Mouse (Mus musculus) layer of hippocampus, postnatal 25 days (tissue): ENCODE data around the gene Qrfpr. TPM values are rescaled to one million over a fixed set of nuclear protein-coding genes. Genes with fewer than 3 reads are reported as not detected.

Experiments
- DNase-seq, 2 experiments: peaks; one replicate each; pipeline ENCODE4 v3.0.0; 2022; ENCODE audit warnings: mixed read lengths in 2 of 2, low spot score in 1 of 2; ENCODE audit errors: extremely low spot score in 1 of 2
- total RNA-seq, 2 experiments: library from RNA; stranded (reverse); gene quantifications; 2 replicates each; pipeline ENCODE4 v1.2.3; 2021

Gene Qrfpr
- total RNA-seq, 2 experiments from 2014 or later, result 0.77 to 1.3 TPM

DNA sequence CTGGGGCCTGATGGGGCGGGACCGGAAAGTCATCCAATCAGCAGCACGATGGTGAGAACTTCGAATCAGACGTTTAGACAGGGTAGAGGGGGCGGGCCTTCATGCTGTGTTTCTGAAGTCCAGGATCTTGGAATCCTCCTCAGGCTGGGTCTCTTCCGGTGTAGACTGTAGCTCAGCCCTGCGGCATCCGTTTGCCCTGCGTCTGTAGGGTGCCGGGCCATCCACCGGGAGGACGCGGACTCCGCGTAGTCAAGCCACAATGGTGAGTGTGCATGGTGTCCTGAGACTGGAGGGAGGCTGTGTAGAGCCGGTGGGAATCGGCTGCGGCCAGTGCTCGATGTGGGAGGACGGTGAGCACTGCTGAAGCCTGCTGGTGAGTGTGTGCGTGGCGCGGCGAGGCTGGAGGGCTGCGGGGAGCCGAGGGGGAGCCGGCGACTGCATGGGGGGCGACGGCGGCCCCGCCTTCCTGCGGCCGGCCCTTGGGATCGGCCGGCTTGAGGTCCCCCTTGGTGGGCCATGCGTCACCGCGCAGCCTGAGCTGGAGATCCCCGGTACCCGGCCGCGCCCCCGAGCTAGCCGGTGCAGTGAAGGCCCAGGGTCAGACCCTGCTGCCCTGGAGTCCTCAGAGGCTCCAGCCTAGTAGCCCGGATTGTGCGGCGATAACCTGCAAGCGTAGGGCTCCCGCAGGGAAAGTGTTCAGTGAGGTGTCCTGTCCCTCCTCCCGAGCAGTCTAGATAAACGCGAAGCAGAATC lies 71.0 kb downstream of the Qrfpr start, which contains the start of gene D3Ertd254e:
TSS of gene D3Ertd254e (plus strand) at position 84 of the 753 bp plus-strand sequence.
- DNase-seq, result peak; percentile 72 to 81

GRCm38 (mm10) chr3:36150537-36150933 lies 71.6 kb downstream of the Qrfpr start:
- DNase-seq, result no peak

DNA sequence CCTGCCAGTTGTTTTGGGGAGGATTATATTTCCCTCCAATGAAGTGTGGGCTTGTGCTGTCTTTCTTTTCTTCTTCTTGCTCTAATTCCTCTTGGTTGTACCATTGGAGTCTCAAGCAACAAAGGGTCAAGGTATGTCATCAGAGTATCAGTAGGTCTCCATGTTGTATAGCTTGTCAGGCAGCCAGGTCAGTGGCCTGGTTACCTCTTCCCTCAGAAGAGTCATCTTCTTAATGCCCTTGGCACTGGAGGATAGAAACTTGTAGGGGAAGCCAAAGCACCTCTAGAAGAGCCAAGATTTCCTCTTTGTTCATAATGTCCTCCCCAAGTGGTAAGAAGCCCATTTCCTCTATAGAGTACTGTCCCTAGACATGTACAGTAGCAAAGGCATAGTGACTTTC lies 83.1 kb downstream of the Qrfpr start:
- no peak for DNase-seq

GRCm38 (mm10) chr3:36138171-36138660 lies 83.9 kb downstream of the Qrfpr start:
- DNase-seq, result no peak

GRCm38 (mm10) chr3:36137560-36137959 lies 84.6 kb downstream of the Qrfpr start:
- DNase-seq, result no peak

GRCm38 (mm10) chr3:36136152-36136551 lies 86.0 kb downstream of the Qrfpr start:
- no peak for DNase-seq

Other genes starting within 250 kb of the Qrfpr start
- 10 to 100 TPM; 27.4 to 39.4 TPM for gene Mccc1, start 221.6 kb downstream of the Qrfpr start, total RNA-seq
- gene Ccdc144b, start 168.8 kb downstream of the Qrfpr start, total RNA-seq, result not detected
- 10 to 100 TPM; 44.9 to 47.2 TPM for gene Acad9, start 156.3 kb downstream of the Qrfpr start, total RNA-seq
- 10 to 100 TPM; 15.3 to 17.6 TPM for gene D3Ertd254e, start 71.3 kb downstream of the Qrfpr start, total RNA-seq